Mouse (Mus musculus): ENCODE data around the gene Adgrl1. TPM values are rescaled to one million over a fixed set of nuclear protein-coding genes. Genes with fewer than 3 reads are reported as not detected.

Gene Adgrl1
- polyA plus RNA-seq, 1 experiment from 2014 or later = 13.9 TPM

DNA sequence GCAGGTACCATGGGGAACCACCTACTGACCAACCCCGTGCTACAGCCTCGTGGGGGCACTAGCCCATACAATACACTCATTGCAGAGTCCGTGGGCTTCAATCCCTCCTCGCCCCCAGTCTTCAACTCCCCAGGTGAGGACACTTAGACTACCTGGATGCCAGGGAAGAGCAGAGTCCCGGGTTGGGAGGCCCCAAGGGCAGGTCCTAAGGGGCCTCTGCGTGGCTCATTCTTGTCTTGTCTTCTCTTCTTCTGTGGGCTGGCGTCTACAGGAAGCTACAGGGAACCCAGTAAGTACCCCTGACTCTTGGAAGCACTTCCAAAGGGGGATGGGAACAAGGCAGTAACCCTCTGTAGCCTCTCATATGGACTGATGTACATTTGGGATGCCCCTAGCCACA is 37.7 kb downstream of the Adgrl1 start:
- 92% methylated on average over 7 of the region's 7 CpGs for WGBS
- peak; percentile 6 for DNase-seq (ENCODE audit: low spot score)
- no peak overlapping the region for H3K4me3 ChIP-seq
- H3K27me3 ChIP-seq (replicated peaks; ENCODE audit: low read depth, poor library complexity, severe bottlenecking) = no peaks in the 10 kb centered on the region
- peaks cover 78% of the 10 kb centered on the region for H3K36me3 ChIP-seq (replicated peaks)
- H3K4me1 ChIP-seq = no peaks in the 10 kb centered on the region
- no peak overlapping the region for H3K27ac ChIP-seq (replicated peaks)
- no peaks in the 10 kb centered on the region for H3K9me3 ChIP-seq

DNA sequence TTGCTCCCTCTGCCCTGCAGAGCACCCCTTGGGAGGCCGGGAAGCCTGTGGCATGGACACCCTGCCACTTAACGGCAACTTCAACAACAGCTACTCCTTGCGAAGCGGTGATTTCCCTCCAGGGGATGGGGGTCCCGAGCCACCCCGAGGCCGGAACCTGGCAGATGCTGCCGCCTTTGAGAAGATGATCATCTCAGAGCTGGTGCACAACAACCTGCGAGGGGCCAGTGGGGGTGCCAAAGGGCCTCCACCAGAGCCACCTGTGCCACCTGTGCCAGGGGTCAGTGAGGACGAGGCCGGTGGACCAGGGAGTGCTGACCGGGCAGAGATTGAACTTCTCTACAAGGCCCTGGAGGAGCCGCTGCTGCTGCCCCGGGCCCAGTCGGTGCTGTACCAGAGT is 38.4 kb downstream of the Adgrl1 start:
- WGBS = 93% methylated on average over 15 of the region's 15 CpGs

GRCm38 (mm10) chr8:83941066-83941677 is 41.3 kb downstream of the Adgrl1 start:
- no peaks in the 10 kb centered on the region for H3K27me3 ChIP-seq (replicated peaks; ENCODE audit: low read depth, poor library complexity, severe bottlenecking)
- no peak overlapping the region for H3K4me3 ChIP-seq
- no peaks in the 10 kb centered on the region for H3K9me3 ChIP-seq
- H3K27ac ChIP-seq (replicated peaks) = no peak overlapping the region
- peaks cover 43% of the 10 kb centered on the region for H3K36me3 ChIP-seq (replicated peaks)
- no peaks in the 10 kb centered on the region for H3K4me1 ChIP-seq
- 72% methylated on average over 6 of the region's 6 CpGs for WGBS
- DNase-seq (ENCODE audit: low spot score) = peak; percentile 7

More for the DNA sequence above, 38.4 kb downstream of the Adgrl1 start:
- Histone ChIP-seq H3K4me3 (no peak overlapping the region), H3K27me3 (replicated peaks; ENCODE audit: low read depth, poor library complexity, severe bottlenecking) (no peaks in the 10 kb centered on the region), H3K4me1 (no peaks in the 10 kb centered on the region), H3K36me3 (replicated peaks) (peaks cover 71% of the 10 kb centered on the region), H3K9me3 (no peaks in the 10 kb centered on the region), H3K27ac (replicated peaks) (no peak overlapping the region)
- no peak for DNase-seq (ENCODE audit: low spot score)

DNA sequence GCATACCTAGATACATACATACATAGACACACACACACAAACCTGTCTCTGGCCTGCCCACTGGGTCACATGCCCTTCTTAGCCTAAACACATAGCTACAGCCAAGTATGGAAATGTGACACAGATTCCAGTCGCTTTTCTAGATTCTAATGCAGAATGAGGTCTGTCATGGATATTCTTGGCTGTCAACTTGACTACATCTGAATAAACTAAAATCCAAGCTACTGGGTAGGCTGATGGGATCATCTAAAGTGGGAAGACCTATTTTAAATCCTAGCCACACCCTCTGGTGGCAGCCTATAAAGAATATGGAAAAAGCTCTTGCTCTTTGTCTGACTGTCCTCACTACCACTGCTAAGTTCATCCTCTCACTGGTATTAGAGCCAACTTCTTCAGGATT is 42.5 kb downstream of the Adgrl1 start:
- DNase-seq (ENCODE audit: low spot score) = no peak
- no peaks in the 10 kb centered on the region for H3K4me1 ChIP-seq
- H3K36me3 ChIP-seq (replicated peaks) = peaks cover 30% of the 10 kb centered on the region
- no peak overlapping the region for H3K27ac ChIP-seq (replicated peaks)
- no peak overlapping the region for H3K4me3 ChIP-seq
- 86% methylated on average over 1 of the region's 1 CpGs for WGBS
- H3K9me3 ChIP-seq = no peaks in the 10 kb centered on the region
- no peaks in the 10 kb centered on the region for H3K27me3 ChIP-seq (replicated peaks; ENCODE audit: low read depth, poor library complexity, severe bottlenecking)

- Histone ChIP-seq H3K4me3 (no peak overlapping the region), H3K9me3 (no peaks in the 10 kb centered on the region), H3K36me3 (replicated peaks) (no peaks in the 10 kb centered on the region), H3K27me3 (replicated peaks; ENCODE audit: low read depth, poor library complexity, severe bottlenecking) (no peaks in the 10 kb centered on the region), H3K27ac (replicated peaks) (no peak overlapping the region), H3K4me1 (no peaks in the 10 kb centered on the region)
- WGBS = 68% methylated on average over 3 of the region's 3 CpGs
- no peak for DNase-seq (ENCODE audit: low spot score)
Observed at GRCm38 (mm10) chr8:83945540-83945939, 45.6 kb downstream of the Adgrl1 start.

- no peak for DNase-seq (ENCODE audit: low spot score)
- H3K27ac ChIP-seq (replicated peaks) = peak overlapping the region; percentile 76
- no peaks in the 10 kb centered on the region for H3K9me3 ChIP-seq
- 2% methylated on average over 14 of the region's 14 CpGs for WGBS
- peak overlapping the region; percentile 86 for H3K4me3 ChIP-seq
- H3K36me3 ChIP-seq (replicated peaks) = peaks cover 13% of the 10 kb centered on the region
- H3K27me3 ChIP-seq (replicated peaks; ENCODE audit: low read depth, poor library complexity, severe bottlenecking) = no peaks in the 10 kb centered on the region
- peaks cover 23% of the 10 kb centered on the region for H3K4me1 ChIP-seq
Observed at GRCm38 (mm10) chr8:83954749-83955105, 54.8 kb downstream of the Adgrl1 start.

GRCm38 (mm10) chr8:83955106-83955957 is 55.4 kb downstream of the Adgrl1 start, which contains the start of the genes Gm10644 and Asf1b:
TSS of gene Gm10644 (minus strand) at chr8:83955205.
TSS of gene Asf1b (plus strand) at chr8:83955507.
- Histone ChIP-seq H3K27ac (replicated peaks) (peak within 1 kb of the TSS; percentile 81), H3K4me1 (peaks cover 23% of the 10 kb centered on the region), H3K27me3 (replicated peaks; ENCODE audit: low read depth, poor library complexity, severe bottlenecking) (no peaks in the 10 kb centered on the region), H3K36me3 (replicated peaks) (peaks cover 18% of the 10 kb centered on the region), H3K4me3 (peak within 1 kb of the TSS; percentile 86), H3K9me3 (no peaks in the 10 kb centered on the region)
- peak; percentile 100 for DNase-seq (ENCODE audit: low spot score)
- WGBS = under 1% methylated on average over 75 of the region's 75 CpGs

- Histone ChIP-seq H3K36me3 (replicated peaks) (peaks cover 19% of the 10 kb centered on the region), H3K4me1 (peaks cover 23% of the 10 kb centered on the region), H3K9me3 (no peaks in the 10 kb centered on the region), H3K27ac (replicated peaks) (peak overlapping the region; percentile 81), H3K4me3 (peak overlapping the region; percentile 86), H3K27me3 (replicated peaks; ENCODE audit: low read depth, poor library complexity, severe bottlenecking) (no peaks in the 10 kb centered on the region)
- no peak for DNase-seq (ENCODE audit: low spot score)
- 2% methylated on average over 15 of the region's 15 CpGs for WGBS
Observed at GRCm38 (mm10) chr8:83955958-83956218, 56.0 kb downstream of the Adgrl1 start.

DNA sequence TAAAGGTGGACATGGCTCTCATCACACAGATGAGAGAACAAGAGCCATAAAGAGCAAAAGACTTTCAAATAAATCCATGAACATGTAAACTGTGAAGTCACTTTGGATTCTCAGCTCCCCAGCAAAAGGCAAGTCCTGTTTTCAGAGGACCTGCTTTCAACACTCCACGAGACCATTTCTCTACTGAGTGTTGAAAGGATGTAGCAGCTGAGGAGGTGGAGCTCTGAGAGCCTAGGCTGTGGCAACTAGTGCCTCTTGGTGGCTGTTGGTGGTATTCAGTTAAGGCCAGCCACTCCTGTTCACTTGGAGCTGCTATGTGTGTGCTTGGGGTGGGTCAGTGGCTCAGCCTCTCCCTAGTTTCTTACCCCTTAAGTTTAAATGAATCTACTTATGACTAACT is 56.9 kb downstream of the Adgrl1 start:
- Histone ChIP-seq H3K9me3 (no peaks in the 10 kb centered on the region), H3K4me1 (peaks cover 23% of the 10 kb centered on the region), H3K27ac (replicated peaks) (no peak overlapping the region), H3K4me3 (peak overlapping the region; percentile 86), H3K27me3 (replicated peaks; ENCODE audit: low read depth, poor library complexity, severe bottlenecking) (no peaks in the 10 kb centered on the region), H3K36me3 (replicated peaks) (peaks cover 19% of the 10 kb centered on the region)
- 35% methylated on average over 1 of the region's 1 CpGs for WGBS
- DNase-seq (ENCODE audit: low spot score) = no peak

- no peak for DNase-seq (ENCODE audit: low spot score)
- WGBS = 92% methylated on average over 5 of the region's 5 CpGs
- Histone ChIP-seq H3K9me3 (no peaks in the 10 kb centered on the region), H3K27ac (replicated peaks) (no peak overlapping the region), H3K4me3 (no peak overlapping the region), H3K36me3 (replicated peaks) (peaks cover 67% of the 10 kb centered on the region), H3K27me3 (replicated peaks; ENCODE audit: low read depth, poor library complexity, severe bottlenecking) (no peaks in the 10 kb centered on the region), H3K4me1 (no peaks in the 10 kb centered on the region)
Observed at GRCm38 (mm10) chr8:83964015-83964765, 64.3 kb downstream of the Adgrl1 start.

GRCm38 (mm10) chr8:83967701-83968100 is 67.8 kb downstream of the Adgrl1 start:
- peaks cover 71% of the 10 kb centered on the region for H3K36me3 ChIP-seq (replicated peaks)
- 94% methylated on average over 7 of the region's 7 CpGs for WGBS

DNA sequence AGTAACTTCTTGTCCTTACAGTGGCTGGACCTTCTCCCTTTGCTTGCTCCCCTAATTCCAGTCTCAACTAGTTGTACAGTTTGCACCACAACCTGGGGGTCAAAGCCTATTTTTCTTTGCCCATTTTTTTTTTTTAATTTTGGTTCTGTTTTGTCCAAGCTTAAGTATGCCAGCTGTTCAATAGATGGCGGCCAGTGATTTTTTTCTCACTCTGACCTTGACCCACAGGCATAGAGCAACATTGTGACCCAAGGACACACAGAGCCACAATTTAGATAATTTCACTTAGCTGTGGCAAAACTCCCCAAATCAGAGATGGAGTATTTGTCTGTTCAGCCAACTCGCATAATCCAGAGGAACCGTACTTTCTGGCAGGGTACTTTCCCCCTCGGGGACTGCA is 71.2 kb downstream of the Adgrl1 start:
- Histone ChIP-seq H3K4me3 (no peak overlapping the region), H3K4me1 (peaks cover 30% of the 10 kb centered on the region), H3K27me3 (replicated peaks; ENCODE audit: low read depth, poor library complexity, severe bottlenecking) (no peaks in the 10 kb centered on the region), H3K9me3 (no peaks in the 10 kb centered on the region), H3K27ac (replicated peaks) (no peak overlapping the region), H3K36me3 (replicated peaks) (peaks cover 50% of the 10 kb centered on the region)
- 87% methylated on average over 4 of the region's 4 CpGs for WGBS
- no peak for DNase-seq (ENCODE audit: low spot score)

More at GRCm38 (mm10) chr8:83967701-83968100, 67.8 kb downstream of the Adgrl1 start:
- Histone ChIP-seq H3K4me3 (no peak overlapping the region), H3K27me3 (replicated peaks; ENCODE audit: low read depth, poor library complexity, severe bottlenecking) (no peaks in the 10 kb centered on the region), H3K4me1 (peaks cover 13% of the 10 kb centered on the region), H3K27ac (replicated peaks) (no peak overlapping the region), H3K9me3 (no peaks in the 10 kb centered on the region)
- DNase-seq (ENCODE audit: low spot score) = no peak
